Mouse (Mus musculus): ENCODE measurements around the gene Hdgf. TPM values are rescaled to one million over a fixed set of nuclear protein-coding genes. Genes with fewer than 3 reads are reported as not detected.

Gene Hdgf
- polyA plus RNA-seq, 1 experiment from 2014 or later: 165 TPM

DNA sequence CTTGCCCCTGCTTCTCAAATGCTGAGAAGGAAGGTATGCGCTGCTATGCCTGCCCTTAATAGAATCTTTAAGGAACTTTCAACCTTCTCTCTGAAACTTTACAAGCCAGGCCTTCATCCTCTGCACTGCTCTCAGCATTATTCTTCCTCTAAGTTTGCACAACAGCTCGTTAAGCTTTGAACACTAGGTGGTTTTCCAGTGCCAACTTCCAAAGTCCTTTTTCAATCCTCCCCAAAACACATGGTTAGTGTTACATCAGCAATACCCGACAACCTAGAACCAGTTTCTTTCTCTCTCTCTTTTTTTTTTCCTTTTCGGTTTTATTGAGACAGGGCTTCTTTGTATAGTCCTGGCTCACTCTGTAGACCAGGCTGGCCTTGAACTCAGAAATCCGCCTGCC is 27.9 kb downstream of the Hdgf start:
- H3K4me2 ChIP-seq (replicated peaks; ENCODE audit: low read depth): no peak overlapping the region
- H3K9me3 ChIP-seq (ENCODE audit: control insufficient read depth, low read length): no peaks in the 10 kb centered on the region
- peaks cover 8% of the 10 kb centered on the region for H3K36me3 ChIP-seq (ENCODE audit: control insufficient read depth, insufficient read depth, low read length)
- no peak overlapping the region for H3K9ac ChIP-seq (ENCODE audit: low read length)
- no peak overlapping the region for H3K27ac ChIP-seq (replicated peaks)
- no peak for DNase-seq (ENCODE audit: low spot score)
- no peak for ATAC-seq (ENCODE audit: low FRiP score, low TSS enrichment)
- TF ChIP-seq EP300 (optimal IDR thresholded peaks at IDR 0.05) (no peak), CTCF (IDR thresholded peaks at IDR 0.05; ENCODE audit: low read depth) (no peak)
- no peaks in the 10 kb centered on the region for H3K27me3 ChIP-seq (ENCODE audit: control insufficient read depth, insufficient read depth, low read length)
- 81% methylated on average over 5 of the region's 5 CpGs for WGBS
- H3K4me3 ChIP-seq (ENCODE audit: low read depth, low read length): no peak overlapping the region
- no peaks in the 10 kb centered on the region; the same call in 1 of the 2 replicates for H3K4me1 ChIP-seq (replicated peaks; ENCODE audit: control insufficient read depth, insufficient read depth)

DNA sequence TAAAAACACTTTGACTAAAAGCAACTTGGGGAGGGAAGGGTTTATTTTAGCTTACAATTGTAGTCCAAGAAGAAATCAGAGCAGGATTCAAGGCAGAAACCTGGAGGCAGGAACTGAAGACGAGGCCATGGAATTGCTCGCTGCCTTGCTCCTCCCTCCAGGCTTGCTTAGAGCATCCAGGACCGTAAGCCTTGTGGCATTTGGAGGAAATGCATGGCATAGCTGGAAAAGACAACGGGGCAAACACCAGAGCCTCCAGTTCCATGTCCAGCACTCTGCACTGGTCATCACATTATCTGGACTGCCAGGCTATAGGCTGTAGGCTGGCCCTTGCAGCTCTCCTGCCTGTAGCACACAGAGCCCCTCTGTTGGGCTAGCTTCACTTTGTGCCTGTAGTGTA is 28.4 kb downstream of the Hdgf start:
- Histone ChIP-seq H3K4me1 (replicated peaks; ENCODE audit: control insufficient read depth, insufficient read depth) (no peaks in the 10 kb centered on the region), H3K9ac (ENCODE audit: low read length) (no peak overlapping the region), H3K9me3 (ENCODE audit: control insufficient read depth, low read length) (no peaks in the 10 kb centered on the region), H3K27me3 (ENCODE audit: control insufficient read depth, insufficient read depth, low read length) (no peaks in the 10 kb centered on the region), H3K4me2 (replicated peaks; ENCODE audit: low read depth) (no peak overlapping the region), H3K27ac (replicated peaks) (no peak overlapping the region), H3K36me3 (ENCODE audit: control insufficient read depth, insufficient read depth, low read length) (peaks cover 8% of the 10 kb centered on the region), H3K4me3 (ENCODE audit: low read depth, low read length) (no peak overlapping the region)
- ATAC-seq (ENCODE audit: low FRiP score, low TSS enrichment): no peak
- DNase-seq (ENCODE audit: low spot score): no peak
- TF ChIP-seq CTCF (IDR thresholded peaks at IDR 0.05; ENCODE audit: low read depth): 0 out of 2 replicates have a peak, but pooled peaks have one; percentile 10
- no peak for TF ChIP-seq EP300 (optimal IDR thresholded peaks at IDR 0.05)
- 69% methylated on average over 4 of the region's 4 CpGs for WGBS

DNA sequence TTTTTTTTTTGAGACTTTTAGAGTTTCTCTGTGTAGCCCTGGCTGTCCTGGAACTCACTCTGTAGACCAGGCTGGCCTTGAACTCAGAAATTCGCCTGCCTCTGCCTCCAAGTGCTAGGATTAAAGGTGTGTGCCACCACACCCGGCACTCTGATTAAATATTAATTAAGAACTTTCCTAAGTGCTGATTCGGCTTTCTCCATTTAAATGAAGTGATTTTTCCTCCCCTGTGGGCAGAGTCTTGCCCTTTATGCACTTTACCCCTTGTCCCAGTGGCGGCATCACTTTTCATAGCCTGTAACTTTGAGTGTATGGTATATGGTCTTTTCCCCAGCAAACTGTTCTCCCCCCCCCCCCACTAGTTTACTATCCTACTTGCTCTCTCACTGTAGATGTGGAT is 29.1 kb downstream of the Hdgf start:
- H3K27ac ChIP-seq (replicated peaks): no peak overlapping the region
- no peaks in the 10 kb centered on the region for H3K27me3 ChIP-seq (ENCODE audit: control insufficient read depth, insufficient read depth, low read length)
- ATAC-seq (ENCODE audit: low FRiP score, low TSS enrichment) (no peak), DNase-seq (ENCODE audit: low spot score) (no peak)
- 78% methylated on average over 4 of the region's 4 CpGs for WGBS
- H3K9ac ChIP-seq (ENCODE audit: low read length): no peak overlapping the region
- peaks cover 8% of the 10 kb centered on the region for H3K36me3 ChIP-seq (ENCODE audit: control insufficient read depth, insufficient read depth, low read length)
- no peaks in the 10 kb centered on the region for H3K4me1 ChIP-seq (replicated peaks; ENCODE audit: control insufficient read depth, insufficient read depth)
- H3K4me3 ChIP-seq (ENCODE audit: low read depth, low read length): no peak overlapping the region
- no peak overlapping the region for H3K4me2 ChIP-seq (replicated peaks; ENCODE audit: low read depth)
- no peaks in the 10 kb centered on the region for H3K9me3 ChIP-seq (ENCODE audit: control insufficient read depth, low read length)
- TF ChIP-seq EP300 (optimal IDR thresholded peaks at IDR 0.05): no peak
- TF ChIP-seq CTCF (IDR thresholded peaks at IDR 0.05; ENCODE audit: low read depth): no peak

DNA sequence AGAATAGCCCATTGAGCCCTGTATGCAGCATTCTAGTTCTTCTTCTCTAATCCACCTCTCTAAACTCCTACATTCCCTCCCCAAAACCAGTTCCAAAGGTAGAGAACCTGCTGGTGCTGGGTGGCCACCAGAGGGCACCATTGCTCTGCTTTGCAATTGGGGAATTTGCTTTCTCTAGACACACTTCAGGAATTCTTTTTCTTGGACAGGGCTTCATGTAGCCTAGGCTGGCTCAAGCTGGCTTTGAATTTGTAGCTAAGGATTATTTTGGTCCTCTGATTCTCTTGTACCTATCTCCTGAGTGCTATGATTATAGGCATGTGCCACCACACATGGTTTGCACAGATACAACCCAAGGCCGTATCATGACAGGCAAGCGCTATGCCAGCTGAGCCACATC is 29.7 kb downstream of the Hdgf start:
- Histone ChIP-seq H3K4me3 (ENCODE audit: low read depth, low read length) (no peak overlapping the region), H3K9ac (ENCODE audit: low read length) (no peak overlapping the region), H3K9me3 (ENCODE audit: control insufficient read depth, low read length) (no peaks in the 10 kb centered on the region), H3K4me1 (replicated peaks; ENCODE audit: control insufficient read depth, insufficient read depth) (no peaks in the 10 kb centered on the region), H3K27ac (replicated peaks) (no peak overlapping the region), H3K27me3 (ENCODE audit: control insufficient read depth, insufficient read depth, low read length) (no peaks in the 10 kb centered on the region), H3K36me3 (ENCODE audit: control insufficient read depth, insufficient read depth, low read length) (peaks cover 8% of the 10 kb centered on the region), H3K4me2 (replicated peaks; ENCODE audit: low read depth) (no peak overlapping the region)
- ATAC-seq (ENCODE audit: low FRiP score, low TSS enrichment) (peak; percentile 24; the same call in 1 of the 2 replicates), DNase-seq (ENCODE audit: low spot score) (peak; percentile 83)
- TF ChIP-seq EP300 (optimal IDR thresholded peaks at IDR 0.05) (no peak), CTCF (IDR thresholded peaks at IDR 0.05; ENCODE audit: low read depth) (peak; percentile 98)
- 98% methylated on average over 2 of the region's 2 CpGs for WGBS

GRCm38 (mm10) chr3:87940611-87941010 is 34.5 kb downstream of the Hdgf start:
- TF ChIP-seq CTCF (IDR thresholded peaks at IDR 0.05; ENCODE audit: low read depth) (peak; percentile 17; the same call in 1 of the 2 replicates), EP300 (optimal IDR thresholded peaks at IDR 0.05) (no peak)
- Histone ChIP-seq H3K27ac (replicated peaks) (no peak overlapping the region), H3K9me3 (ENCODE audit: control insufficient read depth, low read length) (no peaks in the 10 kb centered on the region), H3K36me3 (ENCODE audit: control insufficient read depth, insufficient read depth, low read length) (peaks cover 9% of the 10 kb centered on the region; the same call in 1 of the 2 replicates), H3K4me3 (ENCODE audit: low read depth, low read length) (no peak overlapping the region), H3K9ac (ENCODE audit: low read length) (no peak overlapping the region), H3K4me1 (replicated peaks; ENCODE audit: control insufficient read depth, insufficient read depth) (peaks cover 3% of the 10 kb centered on the region; the same call in 1 of the 2 replicates), H3K4me2 (replicated peaks; ENCODE audit: low read depth) (no peak overlapping the region), H3K27me3 (ENCODE audit: control insufficient read depth, insufficient read depth, low read length) (no peaks in the 10 kb centered on the region)
- DNase-seq (ENCODE audit: low spot score) (no peak), ATAC-seq (ENCODE audit: low FRiP score, low TSS enrichment) (no peak)
- WGBS: 62% methylated on average over 5 of the region's 5 CpGs

GRCm38 (mm10) chr3:87942471-87942870 is 36.4 kb downstream of the Hdgf start:
- Histone ChIP-seq H3K36me3 (ENCODE audit: control insufficient read depth, insufficient read depth, low read length) (peaks cover 9% of the 10 kb centered on the region; the same call in 1 of the 2 replicates), H3K9me3 (ENCODE audit: control insufficient read depth, low read length) (no peaks in the 10 kb centered on the region), H3K4me1 (replicated peaks; ENCODE audit: control insufficient read depth, insufficient read depth) (peaks cover 3% of the 10 kb centered on the region; the same call in 1 of the 2 replicates), H3K27ac (replicated peaks) (no peak overlapping the region), H3K27me3 (ENCODE audit: control insufficient read depth, insufficient read depth, low read length) (no peaks in the 10 kb centered on the region), H3K4me2 (replicated peaks; ENCODE audit: low read depth) (no peak overlapping the region), H3K9ac (ENCODE audit: low read length) (no peak overlapping the region), H3K4me3 (ENCODE audit: low read depth, low read length) (no peak overlapping the region)
- ATAC-seq (ENCODE audit: low FRiP score, low TSS enrichment): no peak
- no peak for DNase-seq (ENCODE audit: low spot score)
- WGBS: 75% methylated on average over 2 of the region's 2 CpGs
- TF ChIP-seq CTCF (IDR thresholded peaks at IDR 0.05; ENCODE audit: low read depth) (no peak), EP300 (optimal IDR thresholded peaks at IDR 0.05) (no peak)

Measured in stomach, postnatal 0 days (tissue).